Mouse (Mus musculus): ENCODE measurements around the gene Fstl4. TPM values are rescaled to one million over a fixed set of nuclear protein-coding genes. Genes with fewer than 3 reads are reported as not detected.

The Fstl4 gene
- polyA plus RNA-seq, 2 experiments, result 0.01 TPM; not detected in 1

DNA sequence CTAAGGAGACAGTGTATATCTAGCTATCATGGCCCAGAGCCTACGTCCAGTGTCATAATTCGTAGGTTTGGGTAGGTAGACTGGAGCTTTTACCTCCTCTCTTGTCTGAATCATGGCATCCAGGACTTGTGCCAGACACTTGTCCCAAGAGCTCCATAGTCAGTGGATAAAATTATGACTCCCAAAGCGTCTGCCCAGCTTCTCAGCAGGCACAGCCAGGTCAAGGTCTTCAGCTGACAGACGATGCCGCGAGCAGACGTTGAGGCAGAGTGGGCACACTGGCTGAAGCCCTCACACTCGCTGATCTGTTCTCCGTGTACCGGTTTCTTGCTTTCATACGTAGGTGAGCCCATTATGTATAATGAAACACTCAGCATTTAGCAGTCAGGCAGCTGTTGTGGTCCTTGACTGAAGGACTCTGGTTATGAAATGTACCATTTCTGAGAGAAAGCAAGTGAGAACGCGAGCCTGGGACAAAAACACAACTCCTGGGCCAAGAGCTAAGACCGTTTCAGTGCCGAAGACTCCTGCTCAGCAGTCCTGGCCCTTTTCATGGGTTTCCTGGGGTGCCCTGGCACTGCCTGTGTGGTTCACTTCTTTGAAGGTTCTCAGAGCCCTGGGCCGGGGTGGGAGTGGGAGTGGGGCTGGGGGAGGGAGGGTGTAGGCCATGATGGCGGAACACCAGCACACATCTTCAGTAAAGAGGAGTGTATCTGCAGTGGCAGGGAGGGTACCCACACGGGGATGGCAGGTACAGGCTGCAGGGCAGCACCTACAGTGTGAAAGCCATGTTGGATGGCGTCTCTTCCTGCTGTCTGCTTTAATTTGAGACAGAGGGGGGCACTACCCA lies 111.7 kb downstream of the Fstl4 start:
- no peaks in the 10 kb centered on the region for H3K36me3 ChIP-seq (replicated peaks; ENCODE audit: control insufficient read depth, insufficient read depth, low read depth)
- TF ChIP-seq CTCF (IDR thresholded peaks at IDR 0.05; ENCODE audit: low read depth) (no peak), EP300 (IDR thresholded peaks at IDR 0.05; ENCODE audit: low read depth) (no peak)

DNA sequence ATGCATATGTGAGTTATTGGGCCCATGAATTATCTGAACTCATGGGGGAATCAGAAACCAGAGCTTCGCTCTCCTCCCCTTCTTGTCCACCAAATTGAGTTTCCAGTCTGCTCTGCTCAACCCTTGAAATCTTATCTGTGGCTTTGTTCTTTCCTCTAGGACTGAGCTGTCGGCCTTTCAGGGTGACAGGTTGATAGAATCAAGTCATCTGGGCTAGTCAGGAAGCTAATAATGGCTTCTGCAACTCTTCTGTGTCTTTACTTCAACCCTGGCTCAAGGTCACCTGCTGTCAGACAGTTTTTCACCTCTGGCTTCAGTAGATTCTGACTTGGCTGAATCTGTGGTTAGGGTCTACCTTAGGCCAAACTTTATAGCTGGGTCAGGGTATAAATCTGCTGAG lies 113.2 kb downstream of the Fstl4 start:
- no peak for ATAC-seq (ENCODE audit: insufficient read depth)
- H3K9me3 ChIP-seq (ENCODE audit: control insufficient read depth, low read length), result no peaks in the 10 kb centered on the region
- no peak for DNase-seq (ENCODE audit: low read depth in 3 of 3, low spot score in 3 of 3)
- no peak overlapping the region for H3K27ac ChIP-seq
- WGBS (ENCODE audit: insufficient replicate concordance), result 20% methylated on average over 2 of the region's 2 CpGs
- H3K4me3 ChIP-seq (ENCODE audit: insufficient read depth in 1 of 2, low read depth in 2 of 2, low read length in 2 of 2), result no peak overlapping the region
- TF ChIP-seq CTCF (IDR thresholded peaks at IDR 0.05; ENCODE audit: low read depth) (no peak), EP300 (IDR thresholded peaks at IDR 0.05; ENCODE audit: low read depth) (no peak)
- H3K9ac ChIP-seq (replicated peaks), result no peak overlapping the region
- no peaks in the 10 kb centered on the region for H3K36me3 ChIP-seq (replicated peaks; ENCODE audit: control insufficient read depth, insufficient read depth, low read depth)
- no peaks in the 10 kb centered on the region for H3K4me1 ChIP-seq (replicated peaks; ENCODE audit: control insufficient read depth in 2 of 2, insufficient read depth in 2 of 2, low read length in 1 of 2)
- no peaks in the 10 kb centered on the region for H3K27me3 ChIP-seq (ENCODE audit: control insufficient read depth, insufficient read depth, low read length)
- no peak overlapping the region for H3K4me2 ChIP-seq (ENCODE audit: low read depth)

More for the DNA sequence above, 111.7 kb downstream of the Fstl4 start:
- DNase-seq (ENCODE audit: low read depth in 3 of 3, low spot score in 3 of 3), result no peak
- H3K4me1 ChIP-seq (replicated peaks; ENCODE audit: control insufficient read depth in 2 of 2, insufficient read depth in 2 of 2, low read length in 1 of 2), result no peaks in the 10 kb centered on the region
- no peak overlapping the region for H3K9ac ChIP-seq (replicated peaks)
- no peak overlapping the region for H3K4me2 ChIP-seq (ENCODE audit: low read depth)
- H3K27me3 ChIP-seq (ENCODE audit: control insufficient read depth, insufficient read depth, low read length), result no peaks in the 10 kb centered on the region
- 66% methylated on average over 19 of the region's 19 CpGs for WGBS (ENCODE audit: insufficient replicate concordance)
- no peak overlapping the region for H3K27ac ChIP-seq
- no peak overlapping the region for H3K4me3 ChIP-seq (ENCODE audit: insufficient read depth in 1 of 2, low read depth in 2 of 2, low read length in 2 of 2)
- ATAC-seq (ENCODE audit: insufficient read depth), result no peak
- no peaks in the 10 kb centered on the region for H3K9me3 ChIP-seq (ENCODE audit: control insufficient read depth, low read length)

DNA sequence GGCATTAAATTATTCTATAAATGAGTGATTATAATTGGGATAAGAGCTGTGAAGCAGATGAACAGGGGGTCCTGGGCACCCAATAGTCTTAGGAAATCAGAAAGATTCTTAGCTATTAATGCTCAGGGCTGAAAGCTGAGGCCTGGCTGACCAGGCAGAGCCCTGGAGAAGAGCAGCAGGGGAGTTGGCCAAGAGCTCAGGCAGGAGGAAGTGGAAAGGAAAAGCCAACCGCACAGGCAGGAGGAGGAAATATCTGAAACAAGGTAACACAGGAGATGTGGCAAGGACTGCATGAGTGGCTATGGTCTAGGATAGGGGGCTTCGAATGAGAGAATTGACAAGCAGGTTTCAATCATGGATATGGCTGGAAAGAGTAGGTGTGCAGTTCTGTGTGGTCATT lies 115.5 kb downstream of the Fstl4 start:
- H3K27me3 ChIP-seq (ENCODE audit: control insufficient read depth, insufficient read depth, low read length), result no peaks in the 10 kb centered on the region
- H3K9ac ChIP-seq (replicated peaks), result no peak overlapping the region
- ATAC-seq (ENCODE audit: insufficient read depth), result no peak
- 33% methylated on average over 2 of the region's 2 CpGs for WGBS (ENCODE audit: insufficient replicate concordance)
- no peaks in the 10 kb centered on the region for H3K9me3 ChIP-seq (ENCODE audit: control insufficient read depth, low read length)
- H3K27ac ChIP-seq, result no peak overlapping the region
- no peak for TF ChIP-seq CTCF (IDR thresholded peaks at IDR 0.05; ENCODE audit: low read depth)
- TF ChIP-seq EP300 (IDR thresholded peaks at IDR 0.05; ENCODE audit: low read depth), result no peak
- H3K4me2 ChIP-seq (ENCODE audit: low read depth), result no peak overlapping the region
- no peak for DNase-seq (ENCODE audit: low read depth in 3 of 3, low spot score in 3 of 3)
- no peaks in the 10 kb centered on the region for H3K36me3 ChIP-seq (replicated peaks; ENCODE audit: control insufficient read depth, insufficient read depth, low read depth)
- no peak overlapping the region for H3K4me3 ChIP-seq (ENCODE audit: insufficient read depth in 1 of 2, low read depth in 2 of 2, low read length in 2 of 2)
- no peaks in the 10 kb centered on the region for H3K4me1 ChIP-seq (replicated peaks; ENCODE audit: control insufficient read depth in 2 of 2, insufficient read depth in 2 of 2, low read length in 1 of 2)

DNA sequence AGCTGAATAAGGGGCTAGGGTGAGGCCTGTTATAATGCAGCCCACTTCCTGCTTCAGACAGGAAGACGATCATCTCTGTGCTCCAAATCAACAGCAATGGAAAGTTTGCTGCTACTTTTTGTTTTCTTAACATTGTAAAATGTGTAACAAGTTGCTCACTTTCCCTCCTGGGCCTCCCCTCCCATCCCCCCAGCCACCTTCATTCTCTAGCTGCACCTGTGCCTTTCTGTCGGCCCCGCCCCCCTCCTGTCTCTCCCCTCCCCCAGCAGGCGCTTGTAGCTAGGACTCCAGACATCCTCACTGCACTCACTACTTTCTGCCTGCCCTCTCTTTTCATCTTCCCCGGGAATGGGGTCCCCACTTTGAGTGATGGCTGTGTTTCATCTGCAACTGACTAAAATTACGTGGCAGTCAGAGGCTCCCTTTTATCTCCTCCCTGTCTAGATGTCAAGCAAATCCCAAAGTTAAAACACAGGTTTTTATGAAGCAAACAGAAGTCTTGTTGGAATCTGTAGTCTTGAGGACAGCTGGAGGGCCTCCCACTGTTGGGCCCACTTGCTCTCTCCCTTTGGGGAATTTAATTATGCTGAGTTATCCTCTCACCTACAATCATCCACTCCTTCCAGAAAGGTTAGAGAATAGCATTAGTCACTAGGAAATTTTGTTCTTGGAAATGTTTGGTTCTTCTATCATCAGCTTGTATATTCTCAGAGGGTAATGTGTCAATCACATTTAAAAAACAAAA lies 122.3 kb downstream of the Fstl4 start:
- no peak overlapping the region for H3K4me3 ChIP-seq (ENCODE audit: insufficient read depth in 1 of 2, low read depth in 2 of 2, low read length in 2 of 2)
- H3K9me3 ChIP-seq (ENCODE audit: control insufficient read depth, low read length), result no peaks in the 10 kb centered on the region
- ATAC-seq (ENCODE audit: insufficient read depth), result no peak
- WGBS (ENCODE audit: insufficient replicate concordance), result 14% methylated on average over 6 of the region's 6 CpGs
- H3K9ac ChIP-seq (replicated peaks), result no peak overlapping the region
- H3K27ac ChIP-seq, result no peak overlapping the region
- no peaks in the 10 kb centered on the region for H3K27me3 ChIP-seq (ENCODE audit: control insufficient read depth, insufficient read depth, low read length)
- H3K4me1 ChIP-seq (replicated peaks; ENCODE audit: control insufficient read depth in 2 of 2, insufficient read depth in 2 of 2, low read length in 1 of 2), result no peaks in the 10 kb centered on the region
- H3K36me3 ChIP-seq (replicated peaks; ENCODE audit: control insufficient read depth, insufficient read depth, low read depth), result no peaks in the 10 kb centered on the region
- no peak for DNase-seq (ENCODE audit: low read depth in 3 of 3, low spot score in 3 of 3)
- no peak overlapping the region for H3K4me2 ChIP-seq (ENCODE audit: low read depth)
- TF ChIP-seq EP300 (IDR thresholded peaks at IDR 0.05; ENCODE audit: low read depth), result no peak
- TF ChIP-seq CTCF (IDR thresholded peaks at IDR 0.05; ENCODE audit: low read depth), result no peak

DNA sequence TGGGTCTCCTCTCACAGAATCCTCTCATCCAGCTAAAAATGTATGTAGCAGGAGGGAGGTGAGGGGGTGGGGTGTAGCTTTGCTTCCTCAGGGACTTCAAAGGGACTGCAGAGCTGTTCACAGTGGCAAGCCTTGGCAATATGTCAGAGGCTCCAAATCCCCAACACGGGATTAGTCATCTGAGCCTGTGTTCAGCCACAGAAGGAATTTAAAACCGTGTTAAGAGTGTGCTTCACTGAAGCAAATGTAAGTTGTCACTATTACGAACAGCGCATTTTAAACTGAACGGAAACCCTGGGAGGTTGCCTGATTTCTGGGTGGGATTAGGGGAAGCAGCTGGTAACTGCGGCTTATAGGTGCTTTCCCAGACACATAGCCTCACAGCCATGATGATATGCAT lies 123.7 kb downstream of the Fstl4 start:
- Histone ChIP-seq H3K9ac (replicated peaks) (no peak overlapping the region), H3K27me3 (ENCODE audit: control insufficient read depth, insufficient read depth, low read length) (no peaks in the 10 kb centered on the region), H3K27ac (no peak overlapping the region), H3K9me3 (ENCODE audit: control insufficient read depth, low read length) (no peaks in the 10 kb centered on the region), H3K36me3 (replicated peaks; ENCODE audit: control insufficient read depth, insufficient read depth, low read depth) (no peaks in the 10 kb centered on the region), H3K4me3 (ENCODE audit: insufficient read depth in 1 of 2, low read depth in 2 of 2, low read length in 2 of 2) (no peak overlapping the region), H3K4me1 (replicated peaks; ENCODE audit: control insufficient read depth in 2 of 2, insufficient read depth in 2 of 2, low read length in 1 of 2) (no peaks in the 10 kb centered on the region), H3K4me2 (ENCODE audit: low read depth) (no peak overlapping the region)
- no peak for ATAC-seq (ENCODE audit: insufficient read depth)
- WGBS (ENCODE audit: insufficient replicate concordance), result 26% methylated on average over 6 of the region's 6 CpGs
- TF ChIP-seq EP300 (IDR thresholded peaks at IDR 0.05; ENCODE audit: low read depth) (no peak), CTCF (IDR thresholded peaks at IDR 0.05; ENCODE audit: low read depth) (no peak)
- DNase-seq (ENCODE audit: low read depth in 3 of 3, low spot score in 3 of 3), result no peak

All from liver, embryonic 14.5 days (tissue).